Mouse (Mus musculus): Measurements from ENCODE around the gene Fut8.

GRCm38 (mm10) chr12:77426093-77426492 is 188.2 kb downstream of the Fut8 start:
- TF ChIP-seq CTCF (IDR thresholded peaks at IDR 0.05; ENCODE audit: extremely low read depth, insufficient read length, insufficient replicate concordance, low read depth, low read length): no peak
- no peak for TF ChIP-seq POLR2A (IDR thresholded peaks at IDR 0.05; ENCODE audit: low read depth, low read length)

Measured in small intestine, adult 2 months (tissue).